Mouse (Mus musculus): ENCODE data around the gene Snap47.
"Not testable (repeated sequence)": the region's sequence is repeated elsewhere in the genome, so short reads cannot be mapped to it uniquely, and the experiment has no call there.

Snap47 gene

GRCm38 (mm10) chr11:59421436-59421835 lies 29.6 kb downstream of the Snap47 start:
- no peak for DNase-seq

- DNase-seq = no peak
Measured at GRCm38 (mm10) chr11:59418708-59419107, 32.3 kb downstream of the Snap47 start.

- no peak for DNase-seq
Measured at GRCm38 (mm10) chr11:59412999-59413863, 37.8 kb downstream of the Snap47 start.

- no peak for DNase-seq
Measured at GRCm38 (mm10) chr11:59412058-59412457, 38.9 kb downstream of the Snap47 start.

GRCm38 (mm10) chr11:59410851-59411250 lies 40.1 kb downstream of the Snap47 start:
- no peak for DNase-seq

- DNase-seq = no peak
Measured at GRCm38 (mm10) chr11:59405761-59406160, 45.2 kb downstream of the Snap47 start.

- no peak for DNase-seq
Measured at GRCm38 (mm10) chr11:59400876-59401275, 50.1 kb downstream of the Snap47 start.

- DNase-seq = no peak
Measured at GRCm38 (mm10) chr11:59399830-59400229, 51.2 kb downstream of the Snap47 start.

- DNase-seq = peak; percentile 27
Measured at GRCm38 (mm10) chr11:59397536-59398371, 53.2 kb downstream of the Snap47 start.

GRCm38 (mm10) chr11:59394451-59394850 lies 56.5 kb downstream of the Snap47 start:
- DNase-seq = no peak

- peak; percentile 89 for DNase-seq
Measured at GRCm38 (mm10) chr11:59393591-59393990, 57.4 kb downstream of the Snap47 start.

- no peak for DNase-seq
Measured at GRCm38 (mm10) chr11:59392300-59392699, 58.7 kb downstream of the Snap47 start.

GRCm38 (mm10) chr11:59390470-59390869 lies 60.5 kb downstream of the Snap47 start:
- peak; percentile 89 for DNase-seq

- no peak for DNase-seq
Measured at GRCm38 (mm10) chr11:59389617-59390016, 61.4 kb downstream of the Snap47 start.

GRCm38 (mm10) chr11:59388806-59389205 lies 62.2 kb downstream of the Snap47 start:
- no peak for DNase-seq

GRCm38 (mm10) chr11:59387471-59387870 lies 63.5 kb downstream of the Snap47 start:
- no peak for DNase-seq

- DNase-seq = peak; percentile 74
Measured at GRCm38 (mm10) chr11:59385123-59385522, 65.9 kb downstream of the Snap47 start.

GRCm38 (mm10) chr11:59384441-59384959 lies 66.5 kb downstream of the Snap47 start:
- DNase-seq = peak; percentile 48

GRCm38 (mm10) chr11:59379547-59379946 lies 71.4 kb downstream of the Snap47 start:
- no peak for DNase-seq

GRCm38 (mm10) chr11:59377999-59378398 lies 73.0 kb downstream of the Snap47 start:
- DNase-seq = no peak

GRCm38 (mm10) chr11:59375475-59375874 lies 75.5 kb downstream of the Snap47 start, which contains the start of gene Prss38:
Gene Prss38, minus strand, starts transcription at chr11:59375657.
- DNase-seq = no peak

GRCm38 (mm10) chr11:59369848-59370247 lies 81.1 kb downstream of the Snap47 start:
- no peak for DNase-seq

GRCm38 (mm10) chr11:59367955-59368354 lies 83.0 kb downstream of the Snap47 start:
- DNase-seq = not testable (repeated sequence)
